Mouse (Mus musculus): ENCODE results near the gene Smarca1. TPM values are rescaled to one million over a fixed set of nuclear protein-coding genes. Genes with fewer than 3 reads are reported as not detected.

Gene Smarca1
- polyA plus RNA-seq, 1 experiment from 2014 or later, result 28.0 TPM

Other genes with a start within 250 kb of the Smarca1 start
- 24.9 and 27.5 TPM in 2 replicates for gene Ocrl, start 19.4 kb upstream of the Smarca1 start, polyA plus RNA-seq (2016; fragmentation: Nextera tagmentation; extraction: Ambion mirVana)
- gene Apln, start 141.9 kb upstream of the Smarca1 start, polyA plus RNA-seq (2016; fragmentation: Nextera tagmentation; extraction: Ambion mirVana), result 5.3 and 5.9 TPM in 2 replicates
- 0.55 and 1.2 TPM in 2 replicates for gene Xpnpep2, start 215.8 kb upstream of the Smarca1 start, polyA plus RNA-seq (2016; fragmentation: Nextera tagmentation; extraction: Ambion mirVana)